Mouse (Mus musculus) embryonic fibroblast, embryonic 13.5 days (primary cell): ENCODE data around the gene Fabp2. TPM values are rescaled to one million over a fixed set of nuclear protein-coding genes. Genes with fewer than 3 reads are reported as not detected.

Experiments used
- H3K27ac ChIP-seq: 2 replicates; pipeline ENCODE4 v1.5.1; 2012; ENCODE audit warnings: low read length, control low read depth, inconsistent platforms; ENCODE audit not compliant: insufficient read depth
- H3K4me1 ChIP-seq: 2 replicates; pipeline ENCODE4 v1.6.1; 2011; ENCODE audit warnings: low read length; ENCODE audit not compliant: control insufficient read depth, insufficient read depth
- H3K4me3 ChIP-seq: 2 replicates; pipeline ENCODE4 v1.5.1; 2011; ENCODE audit warnings: mild to moderate bottlenecking, control low read depth, low read length; ENCODE audit not compliant: insufficient read depth
- CTCF ChIP-seq: IDR thresholded peaks from 2 replicates; pipeline ENCODE4 v1.5.1; 2011; ENCODE audit warnings: mild to moderate bottlenecking, control low read depth, low read length, moderate library complexity, borderline replicate concordance; ENCODE audit not compliant: insufficient read depth
- POLR2A ChIP-seq: IDR thresholded peaks from 2 replicates; pipeline ENCODE4 v1.6.1; 2011; ENCODE audit warnings: low read depth, mild to moderate bottlenecking, control low read depth, low read length, moderate library complexity
- polyA plus RNA-seq: library from polyadenylated mRNA; stranded (reverse); fragments of >200 nt; gene quantifications from 2 replicates; pipeline ENCODE4 v1.2.4, GENCODE M21; 2011; ENCODE audit warnings: low read depth; ENCODE audit not compliant: missing spikeins, insufficient read length

Fabp2 gene
- polyA plus RNA-seq: not detected in 2 replicates

DNA sequence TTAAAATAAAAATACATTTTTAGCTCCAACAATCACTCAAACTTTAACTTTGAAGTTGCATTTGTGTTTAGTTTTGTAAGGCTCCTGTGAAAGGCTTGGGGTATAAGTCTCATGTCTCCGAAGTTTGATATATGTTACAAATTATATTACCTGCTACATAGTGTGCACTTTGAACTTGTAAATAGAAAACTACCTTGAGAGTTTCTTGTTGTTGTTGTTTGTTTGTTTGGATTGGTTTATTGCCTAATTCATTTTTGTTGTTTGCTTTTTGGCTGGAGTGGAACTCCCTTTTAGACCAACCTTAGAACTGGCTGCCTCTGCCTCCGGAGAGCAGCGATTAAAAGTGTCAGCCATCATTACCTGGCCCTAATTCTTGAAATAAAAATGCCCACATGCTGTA, at the start of gene Fabp2:
TSS of gene Fabp2 (plus strand) at position 301 of the 400 bp plus-strand sequence.
- H3K4me1 ChIP-seq: no peaks in the 10 kb centered on the region
- TF ChIP-seq CTCF (no peak), POLR2A (no peak)
- H3K27ac ChIP-seq: no peak within 1 kb of the TSS
- no peak within 1 kb of the TSS for H3K4me3 ChIP-seq

DNA sequence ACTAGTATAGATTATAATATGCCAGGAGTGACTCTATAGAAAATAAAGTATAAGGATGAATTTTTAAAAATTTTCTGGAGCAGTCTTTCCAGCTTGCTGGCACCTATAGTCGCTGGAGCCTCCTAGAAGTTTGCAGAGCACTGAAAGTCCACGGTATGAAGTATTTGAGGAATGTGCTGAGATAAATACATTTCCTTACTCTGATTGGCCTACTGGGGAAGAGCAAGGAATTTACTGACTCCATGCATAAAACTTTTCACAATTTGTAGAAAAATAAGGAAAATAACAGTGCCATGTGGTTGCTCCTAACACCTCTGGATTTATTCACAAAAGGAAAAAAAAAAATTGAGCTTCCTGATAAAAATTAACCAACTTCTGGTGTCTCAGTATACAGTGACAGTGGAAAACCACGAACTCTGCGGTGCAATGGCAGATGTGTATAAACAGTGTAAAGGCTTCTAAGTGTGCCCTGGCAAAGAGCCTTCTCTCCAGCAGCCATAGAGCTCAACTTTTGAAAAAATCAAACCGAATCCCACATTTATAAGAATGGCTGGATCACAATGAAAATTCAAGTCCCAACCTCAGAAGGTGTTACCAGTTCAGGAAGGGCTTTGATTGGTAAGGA, 46.4 kb upstream of the Fabp2 start:
- TF ChIP-seq CTCF (no peak), POLR2A (no peak)
- H3K4me3 ChIP-seq: no peak overlapping the region
- H3K4me1 ChIP-seq: no peaks in the 10 kb centered on the region
- no peak overlapping the region for H3K27ac ChIP-seq

GRCm38 (mm10) chr3:122855149-122855548, 39.7 kb upstream of the Fabp2 start:
- no peak overlapping the region for H3K27ac ChIP-seq
- H3K4me3 ChIP-seq: no peak overlapping the region
- no peaks in the 10 kb centered on the region for H3K4me1 ChIP-seq
- TF ChIP-seq POLR2A: no peak
- TF ChIP-seq CTCF: no peak

GRCm38 (mm10) chr3:122859829-122860228, 35.0 kb upstream of the Fabp2 start:
- Histone ChIP-seq H3K4me1 (no peaks in the 10 kb centered on the region), H3K4me3 (no peak overlapping the region), H3K27ac (no peak overlapping the region)
- TF ChIP-seq CTCF: no peak
- no peak for TF ChIP-seq POLR2A

- no peak for TF ChIP-seq POLR2A
- no peak for TF ChIP-seq CTCF
Observed at GRCm38 (mm10) chr3:122860573-122861498, 34.0 kb upstream of the Fabp2 start.

DNA sequence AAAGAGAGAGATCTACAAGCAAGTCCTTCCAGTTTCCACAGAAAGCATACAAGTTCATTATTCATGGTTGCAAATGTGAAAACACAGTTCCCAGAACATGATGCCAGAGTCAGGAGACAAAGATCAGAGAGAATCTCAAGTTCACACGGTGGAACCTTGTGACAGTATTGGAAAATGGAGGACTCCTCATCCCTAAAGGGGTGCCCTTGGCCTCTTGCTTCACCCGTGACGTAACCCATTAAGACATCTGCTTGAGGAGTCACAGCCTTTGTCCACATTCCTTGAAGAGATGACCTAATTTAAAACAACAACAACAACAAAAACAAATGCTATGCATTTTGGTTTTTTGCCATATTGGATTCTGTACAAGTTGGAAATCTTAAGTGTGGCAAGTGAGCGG, 29.8 kb upstream of the Fabp2 start:
- H3K27ac ChIP-seq: no peak overlapping the region
- H3K4me3 ChIP-seq: no peak overlapping the region
- TF ChIP-seq POLR2A: no peak
- no peak for TF ChIP-seq CTCF
- no peaks in the 10 kb centered on the region for H3K4me1 ChIP-seq

More at GRCm38 (mm10) chr3:122860573-122861498, 34.0 kb upstream of the Fabp2 start:
- no peak overlapping the region for H3K27ac ChIP-seq
- no peak overlapping the region for H3K4me3 ChIP-seq
- no peaks in the 10 kb centered on the region for H3K4me1 ChIP-seq

DNA sequence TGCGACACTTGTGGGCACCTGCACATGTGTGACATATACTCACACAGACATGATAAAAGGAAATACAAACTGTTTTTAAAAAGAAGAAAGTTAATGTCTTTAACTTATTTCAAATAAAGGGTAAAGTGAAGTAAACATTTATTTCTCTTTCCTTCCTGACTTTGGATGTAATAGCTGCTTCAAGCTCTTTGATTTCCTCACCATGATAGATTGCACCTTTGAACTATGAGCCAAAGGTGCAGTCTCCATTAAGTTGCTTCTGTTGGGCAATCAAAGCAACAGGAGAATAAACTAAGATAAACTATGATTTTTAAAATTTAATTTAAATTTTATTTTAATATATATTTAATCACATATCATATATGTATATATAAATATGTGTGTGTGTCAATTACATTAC, 26.6 kb upstream of the Fabp2 start:
- TF ChIP-seq CTCF: no peak
- TF ChIP-seq POLR2A: no peak
- Histone ChIP-seq H3K4me3 (no peak overlapping the region), H3K27ac (no peak overlapping the region), H3K4me1 (no peaks in the 10 kb centered on the region)

DNA sequence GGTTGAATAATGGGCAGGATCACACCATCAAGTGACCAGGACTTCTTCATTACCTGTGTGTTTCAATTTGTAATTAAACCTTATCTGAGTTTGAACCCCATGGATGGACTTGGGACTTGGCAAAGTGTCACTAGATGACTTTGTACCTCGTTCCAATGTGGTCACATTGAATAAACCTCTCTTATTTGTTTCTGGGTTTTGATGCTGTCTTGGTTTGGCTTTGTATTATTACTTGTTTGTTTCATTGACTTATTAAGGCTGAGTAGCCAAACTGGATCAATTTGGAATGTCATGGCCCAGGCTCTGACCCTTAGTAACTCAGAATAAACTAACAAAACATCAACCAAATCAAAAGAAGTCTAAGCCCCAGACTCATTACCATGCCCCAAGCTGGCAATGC, 23.3 kb upstream of the Fabp2 start:
- no peak overlapping the region for H3K4me3 ChIP-seq
- no peak overlapping the region for H3K27ac ChIP-seq
- no peaks in the 10 kb centered on the region for H3K4me1 ChIP-seq
- TF ChIP-seq CTCF (no peak), POLR2A (no peak)

DNA sequence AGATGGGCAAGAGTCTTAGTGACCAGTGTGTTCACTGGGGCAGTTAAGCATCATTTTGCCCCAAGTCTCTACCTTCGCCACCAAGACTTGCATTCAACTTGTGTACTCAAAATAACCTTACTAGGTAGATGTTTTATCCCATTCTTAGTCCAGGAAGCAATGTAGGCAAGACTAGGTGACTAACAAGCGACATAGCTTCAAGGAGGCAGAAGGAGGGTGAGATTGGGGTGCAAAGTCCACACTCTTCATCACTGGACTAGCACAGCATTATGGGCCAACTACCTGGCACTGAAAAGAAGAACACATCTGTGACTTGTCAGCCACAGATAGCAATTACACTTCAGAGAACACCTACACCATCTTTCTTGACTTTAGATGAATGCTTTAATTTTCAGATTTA, 18.0 kb upstream of the Fabp2 start:
- TF ChIP-seq POLR2A: no peak
- no peak for TF ChIP-seq CTCF

DNA sequence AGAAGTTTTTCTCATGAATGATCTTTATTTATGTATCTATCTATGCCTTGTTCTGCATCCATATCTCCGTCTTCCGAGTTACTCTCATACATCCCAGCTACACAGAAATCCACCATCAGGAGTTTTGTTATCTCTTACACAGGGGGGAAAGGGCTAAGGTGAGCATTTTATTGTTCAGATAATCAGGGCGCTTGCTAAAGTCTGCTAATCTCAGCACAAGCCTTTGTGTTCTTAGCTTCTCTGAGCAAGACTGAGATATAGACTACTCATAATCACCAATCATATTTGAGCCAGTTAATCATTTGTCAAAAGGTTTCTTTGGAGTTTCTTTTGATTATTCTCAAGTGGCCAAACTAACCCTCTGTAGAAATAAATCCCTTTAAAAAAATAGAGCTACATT, 17.3 kb upstream of the Fabp2 start:
- Histone ChIP-seq H3K4me1 (no peaks in the 10 kb centered on the region), H3K27ac (no peak overlapping the region), H3K4me3 (no peak overlapping the region)
- no peak for TF ChIP-seq POLR2A
- TF ChIP-seq CTCF: no peak

More for the DNA sequence above, 18.0 kb upstream of the Fabp2 start:
- no peak overlapping the region for H3K4me3 ChIP-seq
- H3K4me1 ChIP-seq: no peaks in the 10 kb centered on the region
- H3K27ac ChIP-seq: no peak overlapping the region
